Mouse (Mus musculus): ENCODE results near the gene Sel1l.

Gene Sel1l

GRCm38 (mm10) chr12:91757854-91758562, 90.9 kb downstream of the Sel1l start:
- in situ Hi-C loops (cut with MboI; ENCODE audit: low pct_unique_long_range_greater_than_20kb in 1 of 2, low sequenced_read_pairs in 2 of 2, unreplicated experiment in 1 of 2): no loop called here

- in situ Hi-C loops (cut with MboI; ENCODE audit: low pct_unique_long_range_greater_than_20kb in 1 of 2, low sequenced_read_pairs in 2 of 2, unreplicated experiment in 1 of 2): no loop called here
Measured at GRCm38 (mm10) chr12:91756562-91757166, 92.3 kb downstream of the Sel1l start.
